14 mouse cellular contexts compared by ENCODE assay signal in the genomic region with DNA sequence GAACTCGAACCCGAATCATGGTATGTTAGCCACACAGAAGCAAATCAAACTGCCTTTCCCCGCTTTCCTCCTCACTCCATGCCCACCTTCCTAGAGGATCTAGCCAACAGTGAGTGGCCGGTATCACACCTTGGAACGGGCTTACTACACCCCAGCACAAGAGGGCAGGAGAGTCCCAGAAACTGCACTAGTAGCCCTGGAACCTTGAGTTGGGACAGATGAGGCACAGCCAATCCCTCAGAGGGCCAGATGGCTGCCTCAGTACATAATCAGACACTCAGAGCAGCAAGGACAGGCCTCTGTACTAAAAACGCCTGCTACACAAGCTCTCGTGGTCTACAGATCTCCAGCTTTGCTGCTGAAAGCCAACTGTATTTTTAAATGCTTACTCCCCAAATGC.
DNase-seq lines count a peak whose midpoint lies in the region; ATAC-seq and TF ChIP-seq lines count a peak whose summit lies in the region.
"Had no signal": no experiment of that assay in that cellular context is flagged by ENCODE, and none has a peak within 500 bp of the region (broad histone marks: within the 10 kb centered on the region; RNA-seq: fewer than 3 reads in every experiment).

No protein-coding gene starts in this region.

- TF ChIP-seq POLR2A in heart, adult 2 months (IDR thresholded peaks at IDR 0.05; ENCODE audit: insufficient read depth, low read depth, low read length) = no peak
- TF ChIP-seq POLR2A in embryonic fibroblast, embryonic 13.5 days (IDR thresholded peaks at IDR 0.05; ENCODE audit: low read depth, low read length) = no peak

- no peak overlapping the region for H3K9ac ChIP-seq in heart, adult 2 months (ENCODE audit: low read depth, low read length)
- H3K9ac ChIP-seq in lung, postnatal 0 days (replicated peaks; ENCODE audit: low read depth) = no peak overlapping the region
- no peak overlapping the region for H3K9ac ChIP-seq in ES-E14 (ENCODE audit: insufficient read depth, low read depth, low read length, poor library complexity, severe bottlenecking)
- H3K9ac ChIP-seq: heart, embryonic 12.5 days; liver, embryonic 12.5 days had no signal

- 91% methylated on average over 7 of the region's 7 CpGs for WGBS in heart, adult 2 months
- 90% methylated on average over 7 of the region's 7 CpGs for WGBS in lung, postnatal 0 days

- no peak overlapping the region for H3K4me3 ChIP-seq in heart, adult 2 months
- H3K4me3 ChIP-seq in lung, postnatal 0 days (ENCODE audit: low read depth, low read length) = no peak overlapping the region
- no peak overlapping the region for H3K4me3 ChIP-seq in ES-E14 (ENCODE audit: insufficient read depth in 1 of 2, low read depth in 1 of 2, low read length in 2 of 2, poor library complexity in 1 of 2, severe bottlenecking in 1 of 2)
- no peak overlapping the region for H3K4me3 ChIP-seq in embryonic fibroblast, embryonic 13.5 days (ENCODE audit: insufficient read depth, low read length)
- H3K4me3 ChIP-seq: embryonic facial prominence, embryonic 10.5 days; heart, embryonic 12.5 days; liver, embryonic 12.5 days had no signal

- no peaks in the 10 kb centered on the region for H3K9me3 ChIP-seq in lung, postnatal 0 days (ENCODE audit: low read length)
- no peaks in the 10 kb centered on the region for H3K9me3 ChIP-seq in ES-E14 (ENCODE audit: control insufficient read depth, insufficient read depth, low read depth, low read length)
- H3K9me3 ChIP-seq: embryonic facial prominence, embryonic 10.5 days; heart, embryonic 12.5 days; liver, embryonic 12.5 days had no signal

- no peak overlapping the region for H3K4me2 ChIP-seq in lung, postnatal 0 days (replicated peaks; ENCODE audit: low read depth, low read length)
- H3K4me2 ChIP-seq: heart, embryonic 12.5 days; liver, embryonic 12.5 days had no signal

- no peak for TF ChIP-seq EP300 in heart, adult 2 months (IDR thresholded peaks at IDR 0.05; ENCODE audit: insufficient read depth, low read depth, low read length)
- TF ChIP-seq EP300 in lung, postnatal 0 days (IDR thresholded peaks at IDR 0.05) = no peak

- H3K36me3 ChIP-seq in heart, adult 2 months (ENCODE audit: control insufficient read depth, insufficient read depth, low read length) = no peaks in the 10 kb centered on the region
- H3K36me3 ChIP-seq in lung, postnatal 0 days (ENCODE audit: insufficient read depth, low read length) = no peaks in the 10 kb centered on the region
- peaks cover 5% of the 10 kb centered on the region for H3K36me3 ChIP-seq in ES-E14 (ENCODE audit: control insufficient read depth, insufficient read depth, low read length, poor library complexity, severe bottlenecking)

- H3K4me1 ChIP-seq in heart, adult 2 months (ENCODE audit: control insufficient read depth, insufficient read depth, low read length) = peaks cover 6% of the 10 kb centered on the region
- peaks cover 3% of the 10 kb centered on the region; the same call in 1 of the 2 replicates for H3K4me1 ChIP-seq in lung, postnatal 0 days (ENCODE audit: insufficient read depth, low read depth, low read length)
- H3K4me1 ChIP-seq in ES-E14 (ENCODE audit: control insufficient read depth in 2 of 2, insufficient read depth in 2 of 2, low read length in 2 of 2, poor library complexity in 1 of 2) = peaks cover 0 to 4% of the 10 kb centered on the region in 2 experiments; a peak in 1 of 4 replicates
- H3K4me1 ChIP-seq in embryonic fibroblast, embryonic 13.5 days (ENCODE audit: control insufficient read depth, insufficient read depth, low read length) = no peaks in the 10 kb centered on the region

- H3K27ac ChIP-seq in heart, adult 2 months = no peak overlapping the region
- H3K27ac ChIP-seq in lung, postnatal 0 days (ENCODE audit: low read length) = no peak overlapping the region
- no peak overlapping the region for H3K27ac ChIP-seq in ES-E14 (ENCODE audit: insufficient read depth, low read depth, low read length, poor library complexity, severe bottlenecking)
- no peak overlapping the region for H3K27ac ChIP-seq in embryonic fibroblast, embryonic 13.5 days (ENCODE audit: insufficient read depth, low read length)
- H3K27ac ChIP-seq: embryonic facial prominence, embryonic 10.5 days; liver, embryonic 12.5 days had no signal

- TF ChIP-seq CTCF in heart, adult 2 months (IDR thresholded peaks at IDR 0.05) = peak; percentile 23
- TF ChIP-seq CTCF in lung, postnatal 0 days (IDR thresholded peaks at IDR 0.05) = peak; percentile 47
- TF ChIP-seq CTCF in embryonic fibroblast, embryonic 13.5 days (IDR thresholded peaks at IDR 0.05; ENCODE audit: borderline replicate concordance, insufficient read depth, low read length) = 0 out of 2 replicates have a peak, but pooled peaks have one; percentile 13

- intact Hi-C loops in heart, adult 2 months (cut with DNase I) = no loop called here

- DNase-seq in heart, adult 2 months = no peak
- DNase-seq in heart, adult 8-10 months (ENCODE audit: low spot score) = no peak
- no peak for DNase-seq in lung, postnatal 0 days (ENCODE audit: low spot score)
- DNase-seq in lung, postnatal 4 days = no peak
- no peak for DNase-seq in ES-E14 (ENCODE audit: low read depth, low spot score)
- DNase-seq: cerebellum, adult 9-10 months; gastrocnemius, postnatal 10 days; lung, postnatal 10 days had no signal

- no peaks in the 10 kb centered on the region for H3K27me3 ChIP-seq in heart, adult 2 months (ENCODE audit: control insufficient read depth, insufficient read depth, low read length)
- H3K27me3 ChIP-seq in lung, postnatal 0 days (replicated peaks; ENCODE audit: insufficient read depth, low read length) = no peaks in the 10 kb centered on the region
- H3K27me3 ChIP-seq: heart, embryonic 12.5 days; liver, embryonic 12.5 days had no signal

- in situ Hi-C loops in ES-E14 (cut with MboI; ENCODE audit: low sequenced_read_pairs in 2 of 2, unreplicated experiment in 2 of 2) = no loop called here

- ATAC-seq in lung, postnatal 0 days = no peak
- ATAC-seq in activated CD4-positive, CD25-positive, alpha-beta regulatory T cell, adult 4 months = no peak
- ATAC-seq: inflammation-experienced regulatory T-cells, adult 6 months; liver, embryonic 12.5 days had no signal

- no peaks in the 10 kb centered on the region for H3K79me2 ChIP-seq in heart, adult 2 months (replicated peaks; ENCODE audit: control insufficient read depth, insufficient read depth, low read length)

TF ChIP-seq in ES-E14, 5 proteins besides CTCF, POLR2A, EP300 and RAD21:
- peak; percentile 38; the same call in 1 of the 2 replicates for TF ChIP-seq ZC3H11A (IDR thresholded peaks at IDR 0.05; ENCODE audit: borderline replicate concordance, low read depth, low read length)
- no peak for TF ChIP-seq MAFK (IDR thresholded peaks at IDR 0.05; ENCODE audit: insufficient read depth, low read depth, low read length)
- no peak for TF ChIP-seq ZNF384 (IDR thresholded peaks at IDR 0.05; ENCODE audit: low read depth, low read length)
- no peak for TF ChIP-seq CHD2 (IDR thresholded peaks at IDR 0.05; ENCODE audit: low read depth, low read length)
- TF ChIP-seq HCFC1 (IDR thresholded peaks at IDR 0.05; ENCODE audit: borderline replicate concordance, insufficient read depth, low read length) = no peak
